Mouse (Mus musculus) intestine, postnatal 0 days (tissue): ENCODE data around the gene Chd5. TPM values are rescaled to one million over a fixed set of nuclear protein-coding genes. Genes with fewer than 3 reads are reported as not detected.

Experiments
- ATAC-seq: fragments of 200-750 bp; cut with Nextera tagmentation; 2 replicates; pipeline ENCODE4 v1.8.0; 2017; ENCODE audit warnings: mild to moderate bottlenecking, moderate TSS enrichment, moderate library complexity
- H3K27ac ChIP-seq: fragments of 300-500 bp; sonication (generic); 2 replicates; pipeline ENCODE4 v1.5.1; 2014; ENCODE audit warnings: mild to moderate bottlenecking, low read depth, low read length, moderate library complexity
- H3K27me3 ChIP-seq: fragments of 300-500 bp; sonication (generic); replicated peaks from 2 replicates; pipeline ENCODE4 v1.6.1; 2014; ENCODE audit warnings: low read length, mixed read lengths; ENCODE audit not compliant: control insufficient read depth, insufficient read depth
- H3K36me3 ChIP-seq: fragments of 300-500 bp; sonication (generic); 2 replicates; pipeline ENCODE4 v1.6.1; 2014; ENCODE audit warnings: mild to moderate bottlenecking, moderate library complexity; ENCODE audit not compliant: control insufficient read depth, insufficient read depth
- H3K4me1 ChIP-seq: fragments of 300-500 bp; sonication (generic); replicated peaks from 2 replicates; pipeline ENCODE4 v1.6.1; 2014; ENCODE audit warnings: antibody characterized with exemption, low read length, mixed read lengths; ENCODE audit not compliant: control insufficient read depth, insufficient read depth
- H3K4me2 ChIP-seq: fragments of 300-500 bp; sonication (generic); replicated peaks from 2 replicates; pipeline ENCODE4 v1.6.1; 2014; ENCODE audit warnings: low read depth, mild to moderate bottlenecking, moderate library complexity
- H3K4me3 ChIP-seq: fragments of 300-500 bp; sonication (generic); 2 replicates; pipeline ENCODE4 v1.5.1; 2014; ENCODE audit warnings: low read depth, low read length
- H3K9ac ChIP-seq: fragments of 300-500 bp; sonication (generic); 2 replicates; pipeline ENCODE4 v1.6.1; 2014; ENCODE audit warnings: mild to moderate bottlenecking, low read depth, low read length
- H3K9me3 ChIP-seq: fragments of 300-500 bp; sonication (generic); 2 replicates; pipeline ENCODE4 v1.6.1; 2016; ENCODE audit warnings: mixed run types; ENCODE audit not compliant: control insufficient read depth
- CTCF ChIP-seq: sonication (generic); IDR thresholded peaks from 2 replicates; pipeline ENCODE4 v1.5.1; 2016; ENCODE audit warnings: low read depth, mild to moderate bottlenecking, control low read depth, antibody characterized with exemption, moderate library complexity
- WGBS: fragments of 180-500 bp; shearing (Covaris S2); extraction: QIAGEN DNeasy Blood & Tissue Kit; methylation state at CpG from one replicate; pipeline ENCODE4 v1.1.7; 2014; 5-methylcytosine and 5-hydroxymethylcytosine counted together
- polyA plus RNA-seq: library from polyadenylated mRNA; unstranded; fragments of >200 nt; fragmentation: Nextera tagmentation; extraction: Ambion mirVana; gene quantifications from 2 replicates; pipeline ENCODE4 v1.2.1, GENCODE M21; 2015

Gene Chd5
- polyA plus RNA-seq, 1 experiment from 2014 or later: 1.5 TPM

GRCm38 (mm10) chr4:152337772-152338171, 679 bp upstream of the Chd5 start:
- peaks cover 42% of the 10 kb centered on the region for H3K27me3 ChIP-seq
- TF ChIP-seq CTCF: no peak
- 32% methylated on average over 6 of the region's 6 CpGs for WGBS

DNA sequence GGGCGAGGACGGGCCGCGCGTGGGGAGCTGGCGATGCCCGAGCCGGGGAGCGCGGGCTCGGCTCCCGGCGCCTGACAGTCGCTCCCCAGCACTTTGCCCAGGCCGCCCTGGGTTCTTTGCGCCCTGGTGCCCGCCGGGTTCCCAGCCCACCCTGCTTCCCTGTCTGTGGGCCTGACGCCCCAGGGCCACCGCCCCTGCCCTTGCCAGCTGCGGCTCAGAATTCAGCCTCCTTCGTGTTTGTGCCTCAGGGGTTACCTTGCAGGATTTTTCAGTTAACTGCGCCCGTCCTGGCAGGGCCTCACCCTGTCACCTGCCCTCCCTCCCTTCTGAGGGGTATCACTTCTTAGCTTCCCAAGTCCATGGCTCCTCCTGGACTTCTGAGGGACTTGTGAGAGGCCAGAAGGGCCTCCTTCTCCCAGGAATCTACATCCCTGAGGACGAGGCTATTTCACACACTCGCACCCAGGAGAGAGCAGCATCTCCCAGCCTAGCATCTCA, 891 bp downstream of the Chd5 start:
- peaks cover 44% of the 10 kb centered on the region for H3K27me3 ChIP-seq
- no peak for ATAC-seq
- no peak for TF ChIP-seq CTCF
- H3K4me2 ChIP-seq: peak overlapping the region; percentile 77
- no peaks in the 10 kb centered on the region; the same call in 1 of the 2 replicates for H3K4me1 ChIP-seq
- H3K9me3 ChIP-seq: no peaks in the 10 kb centered on the region
- no peak overlapping the region for H3K9ac ChIP-seq
- WGBS: 6% methylated on average over 11 of the region's 26 CpGs
- H3K36me3 ChIP-seq: peaks cover 9% of the 10 kb centered on the region
- peak overlapping the region; percentile 45 for H3K4me3 ChIP-seq
- H3K27ac ChIP-seq: no peak overlapping the region

More at GRCm38 (mm10) chr4:152337772-152338171, 679 bp upstream of the Chd5 start:
- Histone ChIP-seq H3K4me3 (no peak overlapping the region), H3K4me2 (no peak overlapping the region), H3K4me1 (no peaks in the 10 kb centered on the region; the same call in 1 of the 2 replicates), H3K27ac (no peak overlapping the region), H3K9ac (no peak overlapping the region), H3K9me3 (no peaks in the 10 kb centered on the region), H3K36me3 (peaks cover 22% of the 10 kb centered on the region)
- no peak for ATAC-seq

- Histone ChIP-seq H3K27ac (no peak overlapping the region), H3K9ac (no peak overlapping the region), H3K36me3 (no peaks in the 10 kb centered on the region), H3K27me3 (peaks cover 47% of the 10 kb centered on the region), H3K9me3 (no peaks in the 10 kb centered on the region), H3K4me2 (no peak overlapping the region), H3K4me1 (no peaks in the 10 kb centered on the region; the same call in 1 of the 2 replicates), H3K4me3 (no peak overlapping the region)
- WGBS: 40% methylated on average over 15 of the region's 15 CpGs
- TF ChIP-seq CTCF: no peak
- no peak for ATAC-seq
Observed at GRCm38 (mm10) chr4:152340584-152341284, 2.3 kb downstream of the Chd5 start.

- no peaks in the 10 kb centered on the region; the same call in 1 of the 2 replicates for H3K4me1 ChIP-seq
- H3K27ac ChIP-seq: no peak overlapping the region
- H3K4me2 ChIP-seq: no peak overlapping the region
- no peak overlapping the region for H3K9ac ChIP-seq
- no peak for ATAC-seq
- no peaks in the 10 kb centered on the region for H3K9me3 ChIP-seq
- H3K27me3 ChIP-seq: peaks cover 35% of the 10 kb centered on the region
- WGBS: 7% methylated on average over 5 of the region's 5 CpGs
- H3K36me3 ChIP-seq: no peaks in the 10 kb centered on the region
- no peak overlapping the region for H3K4me3 ChIP-seq
- TF ChIP-seq CTCF: peak; percentile 77
Observed at GRCm38 (mm10) chr4:152343296-152343695, 4.8 kb downstream of the Chd5 start.

- H3K27ac ChIP-seq: no peak overlapping the region
- H3K9ac ChIP-seq: no peak overlapping the region
- 33% methylated on average over 7 of the region's 7 CpGs for WGBS
- H3K4me2 ChIP-seq: no peak overlapping the region
- H3K4me1 ChIP-seq: no peaks in the 10 kb centered on the region
- H3K4me3 ChIP-seq: no peak overlapping the region
- peaks cover 27% of the 10 kb centered on the region for H3K27me3 ChIP-seq
- H3K36me3 ChIP-seq: no peaks in the 10 kb centered on the region
- ATAC-seq: no peak
- TF ChIP-seq CTCF: no peak
- H3K9me3 ChIP-seq: no peaks in the 10 kb centered on the region
Observed at GRCm38 (mm10) chr4:152344651-152345050, 6.2 kb downstream of the Chd5 start.

GRCm38 (mm10) chr4:152345120-152345889, 6.9 kb downstream of the Chd5 start:
- H3K4me1 ChIP-seq: no peaks in the 10 kb centered on the region
- peak; percentile 37; the same call in 1 of the 2 replicates for ATAC-seq
- no peak overlapping the region for H3K27ac ChIP-seq
- TF ChIP-seq CTCF: no peak
- H3K4me3 ChIP-seq: no peak overlapping the region
- H3K27me3 ChIP-seq: peaks cover 25% of the 10 kb centered on the region
- H3K4me2 ChIP-seq: no peak overlapping the region
- no peak overlapping the region for H3K9ac ChIP-seq
- H3K36me3 ChIP-seq: no peaks in the 10 kb centered on the region
- no peaks in the 10 kb centered on the region for H3K9me3 ChIP-seq
- WGBS: 38% methylated on average over 7 of the region's 7 CpGs
